Mouse (Mus musculus): Measurements from ENCODE around the gene Cdc42se1. TPM values are rescaled to one million over a fixed set of nuclear protein-coding genes. Genes with fewer than 3 reads are reported as not detected.
A peak's percentile ranks its signal among the peaks of the same experiment; 100 is the strongest.

Cdc42se1 gene
- polyA plus RNA-seq, 1 experiment = 23.3 TPM

DNA sequence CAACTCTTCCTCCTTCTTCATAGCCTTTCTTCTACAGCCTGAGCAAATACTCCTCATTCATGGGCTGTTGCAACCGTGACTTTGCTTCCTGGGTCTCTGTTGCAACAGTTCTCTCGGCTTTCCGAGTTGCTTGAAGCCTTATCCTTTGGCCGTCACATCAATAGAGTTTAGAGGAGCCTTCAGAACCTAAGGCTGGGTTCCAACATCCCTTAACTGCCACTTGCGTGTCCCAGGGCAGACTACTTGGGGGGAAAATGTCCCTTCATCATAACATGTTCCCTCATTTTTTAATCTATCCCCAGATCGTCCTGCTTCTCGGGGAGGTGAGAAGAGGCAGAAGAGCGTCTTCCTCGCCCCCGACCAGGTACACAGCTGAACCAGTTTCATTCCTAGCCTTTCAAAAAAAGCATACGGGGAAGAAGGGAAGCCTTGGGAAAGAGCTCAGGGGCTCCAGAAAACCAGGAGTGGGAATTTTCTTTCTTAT is 53.9 kb downstream of the Cdc42se1 start:
- Histone ChIP-seq H3K4me1 (ENCODE audit: control insufficient read depth, insufficient read depth, insufficient read length, low read length) (peaks cover 11% of the 10 kb centered on the region; the same call in 1 of the 2 replicates), H3K4me3 (ENCODE audit: insufficient read depth, low read depth, low read length) (peak overlapping the region; percentile 65), H3K27ac (replicated peaks; ENCODE audit: low read depth, low read length) (peak overlapping the region; percentile 96)

DNA sequence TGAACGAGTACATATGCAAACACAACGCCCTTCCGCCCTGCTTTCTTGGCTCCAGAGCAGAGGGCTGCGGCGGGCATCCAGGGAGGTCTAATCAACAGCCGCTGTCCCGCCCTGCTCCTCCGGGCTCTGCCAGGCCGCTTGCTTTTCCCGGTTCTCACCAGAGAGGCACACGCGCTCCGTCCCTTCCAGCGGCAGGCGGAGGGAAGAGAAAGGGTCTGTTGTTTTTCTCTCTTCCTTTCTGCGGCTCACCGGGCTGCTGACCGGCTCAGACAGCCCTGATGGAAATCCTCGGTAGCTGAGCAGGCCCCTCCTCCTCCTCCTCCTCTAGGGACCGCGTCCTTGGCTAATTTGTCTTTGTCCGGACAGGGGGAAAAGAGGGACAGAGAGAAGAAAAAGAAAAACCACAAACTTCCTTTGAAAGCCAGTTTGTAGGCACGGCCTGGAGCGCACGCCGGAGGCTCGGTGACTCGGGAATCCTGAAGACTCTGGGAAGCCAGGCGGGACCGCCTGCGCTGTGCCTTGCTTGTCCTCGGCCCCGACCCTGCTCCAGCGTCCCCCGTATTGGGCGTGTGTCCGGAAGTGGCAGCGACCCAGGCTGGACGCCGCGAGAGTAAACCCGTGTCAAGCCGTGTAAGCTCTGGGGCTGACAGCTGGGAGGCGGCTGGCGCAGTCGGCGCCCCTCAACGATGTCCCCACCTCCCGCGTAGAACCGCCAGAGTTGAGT is 54.5 kb downstream of the Cdc42se1 start:
- H3K4me1 ChIP-seq (ENCODE audit: control insufficient read depth, insufficient read depth, insufficient read length, low read length) = peaks cover 11% of the 10 kb centered on the region; the same call in 1 of the 2 replicates
- H3K27ac ChIP-seq (replicated peaks; ENCODE audit: low read depth, low read length) = peak overlapping the region; percentile 96
- peak overlapping the region; percentile 65 for H3K4me3 ChIP-seq (ENCODE audit: insufficient read depth, low read depth, low read length)

DNA sequence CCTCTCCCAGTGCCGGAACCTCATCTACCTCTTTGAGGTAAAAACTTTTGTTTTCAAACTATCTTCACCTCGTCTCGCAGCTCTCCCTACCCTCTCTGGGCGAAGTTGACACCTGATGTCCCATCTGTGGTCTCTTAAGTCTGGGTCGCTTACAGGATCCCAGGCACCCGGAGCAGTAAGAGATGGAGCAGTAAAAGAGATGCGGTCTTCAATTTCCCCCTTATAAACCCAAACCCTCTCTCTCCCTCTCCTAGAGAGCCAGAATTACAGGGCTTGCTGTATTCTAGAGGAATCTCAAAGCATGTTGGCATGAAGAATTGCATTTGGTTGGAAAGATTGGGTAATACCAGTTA is 55.0 kb downstream of the Cdc42se1 start:
- Histone ChIP-seq H3K27ac (replicated peaks; ENCODE audit: low read depth, low read length) (peak overlapping the region; percentile 96), H3K4me1 (ENCODE audit: control insufficient read depth, insufficient read depth, insufficient read length, low read length) (peaks cover 11% of the 10 kb centered on the region; the same call in 1 of the 2 replicates), H3K4me3 (ENCODE audit: insufficient read depth, low read depth, low read length) (peak overlapping the region; percentile 65)

DNA sequence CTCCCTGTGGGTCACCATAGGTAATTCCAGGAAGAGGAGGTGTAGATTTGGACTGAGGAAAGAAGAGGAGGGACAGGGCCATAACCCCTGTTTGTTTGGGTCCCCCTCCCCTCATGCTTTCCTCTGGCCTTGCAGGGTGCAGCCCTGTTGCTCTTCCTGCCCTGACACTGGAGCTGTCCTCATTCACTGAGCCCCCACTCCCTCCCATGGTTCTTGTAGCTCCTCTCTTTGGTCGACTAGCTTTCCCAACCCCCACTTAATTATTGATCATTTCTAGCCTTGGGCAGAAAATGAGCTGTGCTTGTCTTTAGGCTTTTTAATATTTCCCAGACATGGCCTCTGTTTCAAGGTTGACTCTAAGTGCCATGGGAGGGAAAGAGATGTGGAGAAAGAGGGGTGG is 55.5 kb downstream of the Cdc42se1 start:
- H3K27ac ChIP-seq (replicated peaks; ENCODE audit: low read depth, low read length) = peak overlapping the region; percentile 96

DNA sequence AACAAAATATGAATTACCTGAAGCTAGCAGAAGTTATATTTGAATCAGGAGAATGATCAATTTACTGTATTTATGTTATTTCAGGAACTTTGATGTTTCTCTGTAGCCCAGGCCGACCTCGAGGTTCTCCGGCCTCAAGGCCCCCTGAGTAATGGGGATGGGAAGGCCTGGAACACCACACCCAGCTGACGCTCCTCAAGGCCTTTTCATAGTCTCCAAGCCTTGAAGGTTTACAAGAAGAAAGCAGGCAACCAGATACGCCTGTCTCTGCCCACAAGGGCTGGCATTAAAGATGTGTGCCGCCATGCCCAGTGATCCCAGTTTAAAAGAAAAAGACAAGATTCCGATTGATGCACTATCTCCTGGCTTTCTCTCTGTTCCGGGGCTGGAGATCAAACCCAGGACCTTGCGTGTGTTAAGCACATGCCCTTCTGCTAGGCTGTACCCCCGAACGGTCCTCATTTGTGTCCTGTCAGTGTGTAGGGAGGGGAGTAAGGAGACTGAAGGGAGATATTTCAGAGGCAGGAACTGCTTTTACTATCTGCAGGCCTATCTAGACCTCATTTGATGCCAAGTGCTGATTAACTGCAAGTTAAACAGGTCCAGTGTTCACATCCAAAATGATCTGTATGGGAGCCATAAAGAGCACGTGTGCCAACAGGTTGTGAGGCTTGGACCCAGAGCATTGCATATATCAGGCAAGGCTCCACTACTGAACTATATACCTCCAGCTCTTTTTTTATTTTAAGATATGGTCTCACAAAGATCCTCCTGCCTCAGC is 56.2 kb downstream of the Cdc42se1 start:
- Histone ChIP-seq H3K27ac (replicated peaks; ENCODE audit: low read depth, low read length) (no peak overlapping the region), H3K4me3 (ENCODE audit: insufficient read depth, low read depth, low read length) (peak overlapping the region; percentile 65; the same call in 1 of the 2 replicates), H3K4me1 (ENCODE audit: control insufficient read depth, insufficient read depth, insufficient read length, low read length) (peaks cover 11% of the 10 kb centered on the region; the same call in 1 of the 2 replicates)

More for the DNA sequence above, 55.5 kb downstream of the Cdc42se1 start:
- Histone ChIP-seq H3K4me1 (ENCODE audit: control insufficient read depth, insufficient read depth, insufficient read length, low read length) (peaks cover 11% of the 10 kb centered on the region; the same call in 1 of the 2 replicates), H3K4me3 (ENCODE audit: insufficient read depth, low read depth, low read length) (peak overlapping the region; percentile 65)

DNA sequence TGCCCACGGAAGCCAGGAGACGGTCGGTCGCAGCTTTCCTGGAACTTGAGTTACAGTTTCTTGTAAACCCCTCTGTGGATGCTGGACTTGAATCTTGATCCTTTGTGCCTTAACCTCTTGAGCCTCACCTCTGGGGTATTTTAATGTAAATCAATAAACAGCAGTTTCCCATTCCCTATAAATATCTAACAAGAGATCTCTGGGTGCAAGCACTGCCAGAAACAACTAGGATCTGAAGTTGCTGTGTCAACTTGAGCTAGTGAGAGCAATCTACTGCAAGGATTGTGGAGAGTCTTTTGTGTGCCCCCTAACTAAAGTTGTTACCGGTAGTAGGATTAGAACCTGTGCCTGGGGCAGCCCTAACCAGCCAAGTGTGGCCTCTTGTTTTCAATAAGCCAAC is 56.9 kb downstream of the Cdc42se1 start:
- Histone ChIP-seq H3K4me1 (ENCODE audit: control insufficient read depth, insufficient read depth, insufficient read length, low read length) (peaks cover 11% of the 10 kb centered on the region; the same call in 1 of the 2 replicates), H3K4me3 (ENCODE audit: insufficient read depth, low read depth, low read length) (no peak overlapping the region), H3K27ac (replicated peaks; ENCODE audit: low read depth, low read length) (0 out of 2 replicates have a peak overlapping the region, but pooled peaks have one; percentile 11)

Other genes starting within 250 kb of the Cdc42se1 start
- gene Zfp687, start 213.3 kb upstream of the Cdc42se1 start, polyA plus RNA-seq (2012; ENCODE audit: insufficient read depth, insufficient read length, missing spikeins) = 5.7 and 6.1 TPM in 2 replicates
- 168 and 202 TPM in 2 replicates for gene Psmd4, start 186.1 kb upstream of the Cdc42se1 start, polyA plus RNA-seq (2012; ENCODE audit: insufficient read depth, insufficient read length, missing spikeins)
- 12.7 and 14.5 TPM in 2 replicates for gene Pip5k1a, start 121.8 kb upstream of the Cdc42se1 start, polyA plus RNA-seq (2012; ENCODE audit: insufficient read depth, insufficient read length, missing spikeins)
- gene Vps72, start 117.7 kb upstream of the Cdc42se1 start, polyA plus RNA-seq (2012; ENCODE audit: insufficient read depth, insufficient read length, missing spikeins) = 18.8 and 26.2 TPM in 2 replicates
- 7.3 and 12.4 TPM in 2 replicates for gene Tmod4, start 104.3 kb upstream of the Cdc42se1 start, polyA plus RNA-seq (2012; ENCODE audit: insufficient read depth, insufficient read length, missing spikeins)
- 34.7 and 62.1 TPM in 2 replicates for gene Scnm1, start 94.7 kb upstream of the Cdc42se1 start, polyA plus RNA-seq (2012; ENCODE audit: insufficient read depth, insufficient read length, missing spikeins)
- 7.3 and 7.6 TPM in 2 replicates for gene Lysmd1, start 94.6 kb upstream of the Cdc42se1 start, polyA plus RNA-seq (2012; ENCODE audit: insufficient read depth, insufficient read length, missing spikeins)
- gene Tnfaip8l2, start 86.4 kb upstream of the Cdc42se1 start, polyA plus RNA-seq (2012; ENCODE audit: insufficient read depth, insufficient read length, missing spikeins) = 2.7 and 2.8 TPM in 2 replicates
- gene Sema6c, start 68.3 kb upstream of the Cdc42se1 start, polyA plus RNA-seq (2012; ENCODE audit: insufficient read depth, insufficient read length, missing spikeins) = 1.5 and 2.6 TPM in 2 replicates
- 11.3 and 12.2 TPM in 2 replicates for gene Gabpb2, start 10.8 kb upstream of the Cdc42se1 start, polyA plus RNA-seq (2012; ENCODE audit: insufficient read depth, insufficient read length, missing spikeins)
- 3.5 and 7.0 TPM in 2 replicates for gene Mllt11, start 3.4 kb downstream of the Cdc42se1 start, polyA plus RNA-seq (2012; ENCODE audit: insufficient read depth, insufficient read length, missing spikeins)
- gene Gm128, start 12.9 kb downstream of the Cdc42se1 start, polyA plus RNA-seq (2012; ENCODE audit: insufficient read depth, insufficient read length, missing spikeins) = not detected in 2 replicates
- gene Bnipl, start 22.5 kb downstream of the Cdc42se1 start, polyA plus RNA-seq (2012; ENCODE audit: insufficient read depth, insufficient read length, missing spikeins) = not detected in 2 replicates
- 22.1 and 23.5 TPM in 2 replicates for gene Mindy1, start 52.6 kb downstream of the Cdc42se1 start, polyA plus RNA-seq (2012; ENCODE audit: insufficient read depth, insufficient read length, missing spikeins)
- 11.9 and 16.3 TPM in 2 replicates for gene Prune1, start 53.3 kb downstream of the Cdc42se1 start, polyA plus RNA-seq (2012; ENCODE audit: insufficient read depth, insufficient read length, missing spikeins)
- 0.63 and 1.5 TPM in 2 replicates for gene Anxa9, start 78.4 kb downstream of the Cdc42se1 start, polyA plus RNA-seq (2012; ENCODE audit: insufficient read depth, insufficient read length, missing spikeins)
- 178 and 185 TPM in 2 replicates for gene Cers2, start 86.1 kb downstream of the Cdc42se1 start, polyA plus RNA-seq (2012; ENCODE audit: insufficient read depth, insufficient read length, missing spikeins)
- 6.7 and 7.5 TPM in 2 replicates for gene Setdb1, start 128.5 kb downstream of the Cdc42se1 start, polyA plus RNA-seq (2012; ENCODE audit: insufficient read depth, insufficient read length, missing spikeins)
- not detected in 2 replicates for gene 4930558C23Rik, start 174.1 kb downstream of the Cdc42se1 start, polyA plus RNA-seq (2012; ENCODE audit: insufficient read depth, insufficient read length, missing spikeins)
- 17.2 and 18.4 TPM in 2 replicates for gene Arnt, start 205.7 kb downstream of the Cdc42se1 start, polyA plus RNA-seq (2012; ENCODE audit: insufficient read depth, insufficient read length, missing spikeins)